Mouse (Mus musculus): ENCODE measurements at regions not wholly inside any gene's neighbourhood (a gene's known extent, or its start where the extent isn't known, plus 50 kb on each side); places are given as distances from the start of the nearest gene placed in this dataset.

DNA sequence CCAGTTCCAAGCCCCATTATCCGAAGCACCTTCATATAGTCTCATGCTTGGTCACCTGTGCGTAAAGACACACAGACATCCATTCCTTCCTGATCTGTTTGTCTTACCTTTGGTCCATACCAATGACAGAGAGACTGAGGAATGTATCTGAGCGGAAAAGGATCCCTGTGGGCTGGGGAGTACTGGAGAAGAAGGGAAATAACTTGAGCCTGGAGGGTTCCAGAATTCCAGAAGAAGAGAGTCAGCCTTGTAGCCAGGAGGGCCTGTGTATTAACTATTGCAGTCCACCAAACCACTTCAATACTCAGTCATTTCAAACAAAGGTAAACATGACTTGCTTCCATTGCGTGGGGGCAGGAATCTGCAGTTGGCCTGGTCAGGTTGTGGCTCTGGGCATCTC, 51.0 kb upstream of the Rybp start:
- no peak for DNase-seq (ENCODE audit: low spot score in 2 of 2)
